In genomic region chr6:121214667-121215330, GRCm38 (mm10) we compare ENCODE assay signal across 14 mouse cellular contexts. TPM values are rescaled to one million over a fixed set of nuclear protein-coding genes. Genes with fewer than 3 reads are reported as not detected.
A peak's percentile ranks its signal among the peaks of the same experiment; 100 is the strongest.
DNase-seq lines count a peak whose midpoint lies in the region; ATAC-seq and TF ChIP-seq lines count a peak whose summit lies in the region.
"Had no signal": no experiment of that assay in that cellular context is flagged by ENCODE, and none has a peak within 500 bp of the region (broad histone marks: within the 10 kb centered on the region; RNA-seq: fewer than 3 reads in every experiment).

No protein-coding gene starts in this region.

- peaks cover 15% of the 10 kb centered on the region for H3K27me3 ChIP-seq in liver, embryonic 14.5 days (ENCODE audit: control insufficient read depth, insufficient read depth, low read length)
- peaks cover 31% of the 10 kb centered on the region for H3K27me3 ChIP-seq in heart, embryonic 12.5 days (replicated peaks)

- TF ChIP-seq CTCF in lung, adult 2 months (IDR thresholded peaks at IDR 0.05; ENCODE audit: insufficient read depth, low read length), result no peak
- no peak for TF ChIP-seq CTCF in liver, embryonic 14.5 days (IDR thresholded peaks at IDR 0.05; ENCODE audit: low read depth)

- peak; percentile 17 for DNase-seq in lung, postnatal 25 days (ENCODE audit: low spot score)
- no peak for DNase-seq in lung, adult 2 months
- DNase-seq in c-Kit-positive CD71-negative TER-119-negative erythroid progenitor cells, embryonic 14.5 days (ENCODE audit: low read depth), result peak; percentile 47
- no peak for DNase-seq in liver, embryonic 14.5 days (ENCODE audit: low read depth in 3 of 3, low spot score in 3 of 3)
- no peak for DNase-seq in urinary bladder, postnatal 25 days (ENCODE audit: low spot score)
- DNase-seq in right cerebral cortex, postnatal 4 days, result no peak
- DNase-seq: heart, adult 11 months; thymus, postnatal 14 days had no signal

- TF ChIP-seq EP300 in liver, embryonic 14.5 days (IDR thresholded peaks at IDR 0.05; ENCODE audit: low read depth), result no peak

- peak; percentile 39; the same call in 1 of the 2 replicates for ATAC-seq in liver, embryonic 14.5 days (ENCODE audit: insufficient read depth)
- peak; percentile 25; the same call in 1 of the 2 replicates for ATAC-seq in neutrophil, adult 5-6 weeks (ENCODE audit: extremely low read depth, insufficient number of reproducible peaks, low FRiP score, poor library complexity, severe bottlenecking)
- no peak for ATAC-seq in heart, embryonic 12.5 days (ENCODE audit: insufficient number of reproducible peaks, low FRiP score)

- H3K36me3 ChIP-seq in liver, embryonic 14.5 days (replicated peaks; ENCODE audit: control insufficient read depth, insufficient read depth, low read depth), result no peaks in the 10 kb centered on the region
- H3K36me3 ChIP-seq in heart, embryonic 12.5 days, result no peaks in the 10 kb centered on the region
- H3K36me3 ChIP-seq: forebrain, embryonic 10.5 days; kidney, embryonic 15.5 days; limb, embryonic 15.5 days had no signal

- H3K4me1 ChIP-seq in lung, adult 2 months (ENCODE audit: control insufficient read depth, insufficient read depth, low read length), result peaks cover 8% of the 10 kb centered on the region
- peaks cover 0 to 16% of the 10 kb centered on the region in 2 experiments; a peak in 2 of 4 replicates for H3K4me1 ChIP-seq in liver, embryonic 14.5 days (replicated peaks; ENCODE audit: control insufficient read depth in 2 of 2, insufficient read depth in 2 of 2, low read length in 1 of 2)
- peaks cover 32% of the 10 kb centered on the region for H3K4me1 ChIP-seq in heart, embryonic 12.5 days (replicated peaks)

- H3K27ac ChIP-seq in liver, embryonic 14.5 days, result no peak overlapping the region
- no peak overlapping the region for H3K27ac ChIP-seq in heart, embryonic 12.5 days (ENCODE audit: poor library complexity, severe bottlenecking)
- H3K27ac ChIP-seq: forebrain, embryonic 10.5 days; kidney, embryonic 15.5 days; limb, embryonic 15.5 days; macrophage had no signal

- H3K9ac ChIP-seq in liver, embryonic 14.5 days (replicated peaks), result no peak overlapping the region
- no peak overlapping the region for H3K9ac ChIP-seq in heart, embryonic 12.5 days
- H3K9ac ChIP-seq: kidney, embryonic 15.5 days; limb, embryonic 15.5 days had no signal

- TF ChIP-seq POLR2A in lung, adult 2 months (IDR thresholded peaks at IDR 0.05; ENCODE audit: borderline replicate concordance, extremely low read depth, low read depth, low read length), result no peak

- H3K9me3 ChIP-seq in liver, embryonic 14.5 days (ENCODE audit: control insufficient read depth, low read length), result no peaks in the 10 kb centered on the region
- H3K9me3 ChIP-seq in heart, embryonic 12.5 days (replicated peaks), result 0 out of 2 replicates have a peak, but pooled peaks cover 3% of the 10 kb centered on the region
- H3K9me3 ChIP-seq: forebrain, embryonic 10.5 days; kidney, embryonic 15.5 days; limb, embryonic 15.5 days had no signal

- WGBS in lung, adult 2 months, result 67% methylated on average over 8 of the region's 8 CpGs
- WGBS in liver, embryonic 14.5 days (ENCODE audit: insufficient replicate concordance), result 11% methylated on average over 8 of the region's 8 CpGs
- WGBS in heart, embryonic 12.5 days, result 65% methylated on average over 8 of the region's 8 CpGs

- H3K4me2 ChIP-seq in liver, embryonic 14.5 days (ENCODE audit: low read depth), result no peak overlapping the region
- H3K4me2 ChIP-seq in heart, embryonic 12.5 days, result no peak overlapping the region
- H3K4me2 ChIP-seq: kidney, embryonic 15.5 days; limb, embryonic 15.5 days had no signal

- H3K4me3 ChIP-seq in lung, adult 2 months (replicated peaks; ENCODE audit: extremely low read depth, low read depth, low read length), result no peak overlapping the region
- no peak overlapping the region for H3K4me3 ChIP-seq in liver, embryonic 14.5 days (ENCODE audit: insufficient read depth in 1 of 2, low read depth in 2 of 2, low read length in 2 of 2)
- no peak overlapping the region for H3K4me3 ChIP-seq in heart, embryonic 12.5 days
- H3K4me3 ChIP-seq: forebrain, embryonic 10.5 days; kidney, embryonic 15.5 days; limb, embryonic 15.5 days had no signal

RNA-seq across cellular contexts. Expression of gene Tuba8, which starts 4.3 kb away (rescaled TPM):
- 3.2 and 12.0 TPM in 2 replicates for polyA plus RNA-seq in lung, adult 2 months (2012; rRNA removed)
- polyA plus RNA-seq in liver, embryonic 14.5 days (2012; rRNA removed), result 1.1 and 1.2 TPM in 2 replicates
- polyA plus RNA-seq in liver, embryonic 14.5 days (2014; fragmentation: Nextera tagmentation; extraction: Ambion mirVana), result 5.1 and 6.0 TPM in 2 replicates
- 1.7 and 3.8 TPM in 2 replicates for total RNA-seq in neutrophil, adult 5-6 weeks (2017)
- polyA plus RNA-seq in heart, embryonic 12.5 days (2016; fragmentation: Nextera tagmentation; extraction: Ambion mirVana), result 0.42 and 0.55 TPM in 2 replicates

RNA-seq across cellular contexts. Expression of gene Usp18, which starts 30.9 kb away (rescaled TPM):
- polyA plus RNA-seq in lung, adult 2 months (2012; rRNA removed), result 10.3 and 15.0 TPM in 2 replicates
- polyA plus RNA-seq in liver, embryonic 14.5 days (2012; rRNA removed), result 2.6 and 2.9 TPM in 2 replicates
- 5.4 and 6.0 TPM in 2 replicates for polyA plus RNA-seq in liver, embryonic 14.5 days (2014; fragmentation: Nextera tagmentation; extraction: Ambion mirVana)
- total RNA-seq in neutrophil, adult 5-6 weeks (2017), result 21.8 and 24.1 TPM in 2 replicates
- polyA plus RNA-seq in heart, embryonic 12.5 days (2016; fragmentation: Nextera tagmentation; extraction: Ambion mirVana), result 1.5 and 1.8 TPM in 2 replicates

RNA-seq across cellular contexts. Expression of gene Pex26, which starts 31.3 kb away (rescaled TPM):
- polyA plus RNA-seq in lung, adult 2 months (2012; rRNA removed), result 13.0 and 13.5 TPM in 2 replicates
- 3.2 and 3.3 TPM in 2 replicates for polyA plus RNA-seq in liver, embryonic 14.5 days (2012; rRNA removed)
- 2.2 and 2.4 TPM in 2 replicates for polyA plus RNA-seq in liver, embryonic 14.5 days (2014; fragmentation: Nextera tagmentation; extraction: Ambion mirVana)
- total RNA-seq in neutrophil, adult 5-6 weeks (2017), result 8.0 and 10.5 TPM in 2 replicates
- polyA plus RNA-seq in heart, embryonic 12.5 days (2016; fragmentation: Nextera tagmentation; extraction: Ambion mirVana), result 6.1 and 6.5 TPM in 2 replicates

Comparison
In these comparisons a context has a peak if more than half of its experiments do, and no peak if none do; other contexts are left out.
1. DNase-seq: peak in lung, postnatal 25 days (single experiment) and c-Kit-positive CD71-negative TER-119-negative erythroid progenitor cells, embryonic 14.5 days (single experiment); none in lung, adult 2 months (single experiment), liver, embryonic 14.5 days (0 of 3), urinary bladder, postnatal 25 days (single experiment) and right cerebral cortex, postnatal 4 days (single experiment).